Mouse (Mus musculus) adrenal gland, adult 8-10 months (tissue): ENCODE data around the gene Olfr435. TPM values are rescaled to one million over a fixed set of nuclear protein-coding genes. Genes with fewer than 3 reads are reported as not detected.
"Not testable (repeated sequence)": the region's sequence is repeated elsewhere in the genome, so short reads cannot be mapped to it uniquely, and the experiment has no call there.

ENCODE experiments used
- DNase-seq: peaks from one replicate; pipeline ENCODE4 v3.0.0; 2022
- total RNA-seq, 4 experiments: library from RNA; stranded (reverse); gene quantifications; 2 replicates each; pipeline ENCODE4 v1.2.4; 2022

Gene Olfr435
- total RNA-seq, result not detected

DNA sequence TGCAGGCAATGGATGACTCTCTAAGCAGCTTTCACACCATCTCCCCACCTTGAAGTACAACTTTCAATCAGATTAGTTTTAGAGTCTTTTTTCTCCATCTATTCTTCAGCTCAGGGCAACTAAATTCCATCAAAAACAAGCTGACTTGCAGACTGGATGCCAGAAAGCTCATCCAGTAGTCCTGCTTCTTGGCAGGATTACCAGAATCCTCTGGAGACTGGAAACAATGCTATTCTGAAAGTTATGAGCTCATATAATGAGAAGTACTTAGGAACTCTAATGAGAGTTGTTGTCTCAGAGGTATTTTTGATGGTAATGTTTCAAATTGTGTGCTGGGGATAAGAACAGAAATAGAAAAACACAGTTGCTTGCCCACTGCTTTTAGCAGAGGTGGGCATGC lies at the start of gene Olfr435:
Olfr435 (plus strand) TSS at position 366 of the 400 bp plus-strand sequence.
- no peak for DNase-seq

DNA sequence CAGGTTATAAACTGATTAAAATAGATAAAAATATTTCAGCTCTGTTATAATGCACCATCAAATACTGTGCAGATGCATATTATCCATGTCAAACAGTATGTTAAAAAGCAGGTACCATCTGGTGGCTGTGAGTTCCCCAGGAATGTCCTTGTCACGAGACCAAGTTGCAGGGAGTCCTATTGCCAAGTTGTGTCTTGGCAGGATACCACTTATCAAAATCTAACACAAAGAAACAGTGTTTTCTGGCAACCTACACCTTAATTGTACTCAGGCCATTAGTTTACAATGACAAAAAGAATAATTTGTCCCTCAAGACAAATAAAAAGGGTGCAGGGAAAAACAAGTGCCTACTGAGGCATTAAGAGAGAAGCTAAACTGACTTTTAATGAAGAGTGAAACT lies 37.4 kb upstream of the Olfr435 start:
- no peak for DNase-seq

DNA sequence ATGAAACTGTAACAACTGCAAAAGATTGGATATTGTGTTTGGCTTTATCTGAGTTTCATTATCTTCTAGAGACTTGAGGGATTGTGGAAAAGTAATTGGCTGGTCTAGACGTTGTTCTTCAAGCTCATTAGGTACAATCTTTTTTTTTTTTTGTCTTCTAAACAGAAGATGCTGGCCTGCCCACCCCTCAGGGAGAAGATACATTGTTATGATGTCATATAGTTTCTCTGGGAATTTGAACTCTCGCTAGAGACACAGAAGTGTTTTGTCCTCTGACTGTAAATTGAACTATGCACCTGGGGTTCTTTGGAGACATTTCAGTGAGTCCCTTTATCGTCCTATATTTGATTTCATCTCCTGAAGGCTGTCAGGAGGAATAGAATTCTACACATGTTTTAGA lies 34.0 kb upstream of the Olfr435 start, which contains the start of gene Olfr437:
Olfr437 (plus strand) TSS at position 301 of the 400 bp plus-strand sequence.
- DNase-seq, result no peak

DNA sequence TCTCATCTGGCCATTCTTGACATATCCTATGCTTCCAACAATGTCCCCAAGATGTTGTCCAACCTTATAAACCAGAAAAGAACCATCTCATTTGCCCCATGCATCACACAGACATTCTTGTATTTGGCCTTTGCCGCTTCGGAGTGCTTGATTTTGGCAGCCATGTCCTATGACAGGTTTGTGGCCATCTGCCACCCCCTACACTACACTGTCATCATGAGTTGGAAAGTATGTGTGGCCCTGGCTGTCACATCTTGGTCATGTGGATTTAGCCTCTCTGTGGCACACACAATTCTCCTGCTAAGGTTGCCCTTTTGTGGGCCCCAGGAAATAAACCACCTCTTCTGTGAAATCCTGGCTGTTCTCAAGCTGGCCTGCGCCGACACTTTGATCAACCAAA lies 29.7 kb upstream of the Olfr435 start:
- DNase-seq, result no peak

DNA sequence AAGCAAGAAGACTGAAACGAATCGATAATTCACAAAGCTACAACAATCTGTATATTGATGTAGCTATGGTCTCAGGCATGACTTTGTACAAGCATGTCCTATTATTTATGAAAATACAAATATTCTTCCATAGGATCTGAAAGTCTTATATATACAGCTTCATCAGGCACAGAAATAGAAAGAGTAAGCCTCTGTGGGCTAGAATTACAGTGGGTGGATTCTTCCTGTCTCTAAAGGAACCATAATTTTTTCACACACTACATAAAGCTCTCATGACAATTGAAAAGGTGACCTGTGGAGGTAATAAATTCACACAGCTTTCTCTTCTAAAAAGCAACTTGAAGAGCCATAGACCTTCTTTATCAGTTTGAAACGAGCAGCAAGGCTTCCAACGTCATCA lies 25.1 kb upstream of the Olfr435 start, which contains the start of gene Olfr13:
Olfr13 (plus strand) TSS at position 301 of the 400 bp plus-strand sequence.
- no peak for DNase-seq

DNA sequence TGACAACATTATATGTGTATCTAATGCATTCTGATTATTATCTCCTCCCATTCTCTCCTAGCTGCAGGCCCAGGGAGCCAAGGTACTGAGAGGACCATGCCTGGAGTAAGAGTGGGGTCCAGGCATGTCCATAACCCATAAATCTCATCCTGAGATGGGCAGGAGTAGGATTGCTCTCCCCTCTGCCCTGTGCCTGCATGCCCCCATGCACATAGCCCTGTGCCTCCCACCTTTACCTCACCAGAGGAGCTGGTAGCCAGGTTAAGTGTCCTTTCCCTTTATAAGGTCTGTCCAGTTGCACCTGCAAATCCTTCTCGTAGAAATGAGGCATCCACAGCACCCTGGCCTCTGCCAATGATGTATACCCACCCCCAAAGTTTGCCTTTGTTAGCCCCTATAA lies 18.8 kb upstream of the Olfr435 start:
- DNase-seq, result no peak

DNA sequence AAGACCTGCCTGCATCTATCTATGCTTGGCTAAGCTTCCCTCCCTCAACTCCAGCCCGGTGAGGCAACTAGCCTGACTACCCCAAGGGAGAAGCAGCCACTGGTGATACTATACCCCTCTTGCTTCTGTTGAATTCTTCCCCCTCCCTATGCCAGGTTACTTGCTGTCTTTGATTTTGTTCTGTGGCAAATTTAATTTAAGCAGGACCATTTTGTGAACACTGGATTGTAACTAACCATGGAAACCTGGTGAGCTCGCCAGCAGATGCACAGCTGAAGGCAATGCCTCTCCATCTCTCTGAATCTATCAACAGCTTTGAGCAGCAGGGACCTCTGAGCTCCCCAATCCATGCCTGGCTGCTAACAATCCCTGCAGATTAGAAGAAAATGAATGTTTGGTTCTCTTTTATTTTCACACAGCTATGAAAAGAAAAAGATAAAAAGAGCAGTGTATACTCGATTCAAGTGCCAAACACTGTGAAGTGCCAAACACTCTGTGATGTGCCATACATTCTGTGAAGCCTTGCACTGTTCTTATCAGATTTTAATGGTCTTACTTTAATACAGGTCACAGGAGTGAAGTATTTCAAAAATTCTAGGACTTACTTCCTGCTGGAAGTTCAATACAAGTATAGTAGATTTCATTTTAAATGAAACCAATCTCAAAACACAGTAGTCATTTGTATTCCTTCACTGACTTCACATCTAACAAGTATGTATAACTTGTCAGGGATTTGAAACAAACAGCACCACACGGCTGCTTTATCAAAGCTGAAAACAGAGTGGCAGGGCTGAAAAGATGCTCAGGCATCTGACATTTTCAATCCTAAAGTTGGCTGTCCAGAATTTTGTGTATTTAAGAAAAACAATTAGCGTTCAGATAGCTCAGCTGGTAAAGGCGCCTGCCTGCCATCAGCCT lies 18.1 kb upstream of the Olfr435 start:
- no peak for DNase-seq

DNA sequence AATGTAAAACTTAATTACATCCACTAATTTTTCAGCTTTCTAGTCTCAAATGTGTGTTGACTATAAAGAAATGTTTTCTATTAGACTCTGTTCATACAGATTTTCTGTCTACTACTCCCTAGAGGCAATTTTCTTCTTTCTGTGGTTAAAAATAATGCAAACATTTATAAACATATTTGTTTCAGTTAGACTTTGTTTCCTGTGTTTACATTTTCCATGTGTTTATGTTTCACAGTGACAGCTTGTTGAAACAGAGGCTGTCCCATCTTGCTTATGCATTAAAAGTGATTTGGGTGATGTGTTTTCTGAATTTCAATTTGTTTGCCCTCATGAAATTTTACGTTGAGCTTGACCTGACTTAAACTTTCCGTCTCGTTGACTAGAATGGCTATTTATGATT lies 6.0 kb upstream of the Olfr435 start:
- DNase-seq, result no peak

DNA sequence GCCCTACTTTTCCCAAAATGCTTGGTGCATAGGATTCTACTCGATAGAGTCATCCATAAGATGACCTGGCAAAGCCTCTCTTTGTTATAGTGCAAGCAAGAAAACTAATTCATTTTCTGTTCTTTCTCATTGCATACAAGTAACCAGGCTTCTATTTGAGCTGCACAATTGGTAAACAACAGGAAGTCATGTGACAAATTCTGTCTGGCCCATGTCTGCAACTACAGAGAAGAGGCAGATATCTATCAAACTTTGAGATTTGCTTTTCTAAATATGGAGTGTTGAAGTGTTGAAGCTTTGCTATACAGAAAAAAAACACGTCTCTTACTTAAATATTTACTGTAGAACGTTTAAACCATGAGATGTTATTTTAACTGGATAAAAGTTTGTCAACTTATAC lies 1.1 kb downstream of the Olfr435 start:
- DNase-seq, result no peak

DNA sequence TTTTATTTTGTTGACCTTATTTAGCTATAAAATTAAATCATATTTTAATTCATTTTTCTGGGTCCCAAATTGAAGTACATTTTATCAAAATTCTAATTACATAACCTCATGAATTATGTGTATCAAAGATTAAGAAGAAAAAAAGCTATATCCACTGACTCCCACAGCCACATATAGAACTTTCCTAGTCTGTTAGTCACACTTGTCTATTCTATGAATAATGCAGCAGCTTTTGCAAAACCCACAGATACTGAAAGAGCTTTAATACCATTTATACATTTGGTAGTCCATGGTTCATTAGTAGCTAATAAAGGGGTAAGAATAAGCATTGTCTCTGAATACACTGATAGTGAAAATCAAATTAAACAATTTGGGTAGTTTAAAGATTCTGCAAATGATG lies 5.8 kb downstream of the Olfr435 start:
- DNase-seq, result no peak

DNA sequence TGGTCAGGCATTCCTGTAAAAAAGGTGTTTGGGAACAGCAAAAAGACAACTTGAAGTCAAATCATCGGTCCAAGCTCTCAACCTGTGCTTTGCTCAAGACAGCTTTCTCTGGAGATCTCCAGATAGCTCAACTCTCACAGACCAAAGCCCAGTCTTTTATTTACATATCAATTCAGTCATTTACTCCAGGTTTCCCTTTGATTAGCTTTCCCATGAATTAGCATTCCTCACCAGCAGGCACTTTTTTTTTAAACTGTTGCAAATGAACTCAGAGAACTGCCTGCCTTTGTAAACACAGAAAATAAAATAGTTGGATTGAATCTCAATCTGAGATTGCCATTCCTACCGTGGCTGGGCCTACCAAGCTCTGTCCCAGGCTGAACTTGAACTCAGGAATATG lies 8.4 kb downstream of the Olfr435 start:
- no peak for DNase-seq

DNA sequence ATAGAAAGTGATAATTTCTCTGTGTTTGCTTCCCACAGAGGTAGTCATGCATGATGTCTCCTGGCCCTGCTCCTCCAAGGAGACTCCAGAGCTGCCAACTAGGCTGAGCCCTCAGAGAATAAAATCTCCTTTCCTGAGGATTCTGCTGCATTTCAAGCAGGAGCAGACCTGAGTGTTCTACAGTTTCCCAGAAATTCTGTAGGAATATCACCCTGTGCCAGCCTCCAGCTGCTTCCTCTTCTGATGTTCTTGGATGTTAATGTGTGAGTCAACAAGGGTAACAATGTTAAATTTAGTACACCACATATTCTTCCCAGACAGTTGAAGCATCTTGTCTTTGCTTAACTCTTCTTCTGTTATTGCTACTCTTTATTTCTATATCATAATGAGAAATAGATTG lies 15.9 kb downstream of the Olfr435 start, which contains the start of gene Olfr434:
Olfr434 (plus strand) TSS at position 149 of the 400 bp plus-strand sequence.
- DNase-seq, result not testable (repeated sequence)

DNA sequence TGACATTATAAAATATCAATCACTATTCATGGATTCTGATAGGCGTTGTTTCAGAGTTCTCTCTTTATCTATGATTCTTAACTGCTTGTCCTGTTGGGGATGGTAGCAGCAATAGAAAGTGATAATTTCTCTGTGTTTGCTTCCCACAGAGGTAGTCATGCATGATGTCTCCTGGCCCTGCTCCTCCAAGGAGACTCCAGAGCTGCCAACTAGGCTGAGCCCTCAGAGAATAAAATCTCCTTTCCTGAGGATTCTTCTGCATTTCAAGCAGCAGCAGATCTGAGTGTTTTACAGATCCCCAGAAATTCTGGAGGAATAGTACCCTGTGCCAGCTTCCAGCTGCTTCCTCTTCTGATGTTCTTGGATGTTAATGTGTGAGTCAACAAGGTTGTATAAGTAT lies 34.3 kb downstream of the Olfr435 start, which contains the start of gene Olfr47:
Olfr47 (plus strand) TSS at position 275 of the 400 bp plus-strand sequence.
- not testable (repeated sequence) for DNase-seq

DNA sequence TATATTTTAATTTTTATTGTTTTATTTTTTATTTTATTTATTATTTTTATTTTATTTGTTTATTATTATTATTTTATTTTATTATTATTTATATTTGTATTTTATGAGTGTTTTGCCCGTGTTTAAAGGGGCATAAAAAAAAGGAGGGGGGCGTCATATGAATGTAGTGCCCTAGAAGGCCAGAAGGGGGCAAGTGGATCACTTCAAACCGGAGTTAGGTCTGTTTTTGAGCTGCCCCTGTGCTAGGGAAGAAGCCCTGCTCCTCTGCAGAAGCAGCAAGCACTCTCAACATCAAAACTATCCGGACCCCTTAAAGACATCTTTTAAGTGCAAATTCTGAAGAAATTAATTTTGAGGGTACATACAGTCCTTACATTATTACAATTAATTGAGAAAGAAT lies 45.1 kb downstream of the Olfr435 start:
- DNase-seq, result no peak

DNA sequence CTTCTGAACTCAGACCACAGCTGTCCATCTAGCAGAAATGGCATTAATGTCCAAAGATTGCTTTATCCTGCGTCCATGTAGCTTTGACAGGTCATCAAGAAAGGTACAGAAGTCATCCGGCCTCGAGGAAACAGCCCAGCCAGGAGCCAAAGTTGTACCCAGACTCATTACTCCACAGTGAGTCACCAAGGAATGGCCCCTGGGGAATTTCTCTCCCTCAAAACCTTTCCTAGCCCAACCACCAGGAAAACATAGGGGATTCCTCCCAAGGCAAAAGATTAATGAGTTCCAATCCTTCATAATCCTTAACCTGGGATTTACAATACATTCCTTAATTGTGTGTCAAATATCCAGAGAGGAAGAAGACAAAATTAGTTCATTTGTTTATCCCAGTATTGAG lies 50.5 kb downstream of the Olfr435 start:
- DNase-seq, result no peak

DNA sequence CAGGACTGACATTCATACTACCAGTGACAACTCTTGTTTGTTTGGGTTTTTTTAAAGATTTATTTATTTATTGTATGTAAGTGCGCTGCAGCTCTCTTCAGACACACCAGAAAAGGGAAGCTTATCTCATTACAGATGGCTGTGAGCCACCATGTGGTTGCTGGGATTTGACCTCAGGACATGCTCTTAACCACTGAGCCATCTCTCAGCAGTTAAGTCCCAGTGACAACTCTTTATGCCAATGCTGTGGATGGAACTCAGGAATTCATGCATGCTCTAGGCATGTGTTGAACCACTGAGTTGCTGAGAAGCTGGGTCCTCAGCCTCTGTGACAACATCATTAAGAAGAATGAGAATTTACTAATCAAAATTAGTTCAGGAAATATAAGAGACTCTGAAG lies 56.0 kb downstream of the Olfr435 start:
- DNase-seq, result no peak

Other genes with a start within 250 kb of the Olfr435 start
- not detected for gene Olfr444, start 248.1 kb upstream of the Olfr435 start, total RNA-seq
- gene Olfr441, start 90.8 kb upstream of the Olfr435 start, total RNA-seq, result not detected
- not detected for gene Olfr237-ps1, start 50.6 kb upstream of the Olfr435 start, total RNA-seq
- gene Olfr437, start 33.9 kb upstream of the Olfr435 start, total RNA-seq, result not detected
- not detected for gene Olfr13, start 25.0 kb upstream of the Olfr435 start, total RNA-seq
- not detected for gene Olfr434, start 15.9 kb downstream of the Olfr435 start, total RNA-seq
- not detected for gene Olfr47, start 34.4 kb downstream of the Olfr435 start, total RNA-seq
- gene Arhgef5, start 68.4 kb downstream of the Olfr435 start, total RNA-seq, result 10 to 100 TPM; 20.5 to 35.0 (median 24.1) TPM
- under 1 TPM in 2 of 4 experiments, not detected in 2; 0.12 to 0.18 TPM for gene Nobox, start 112.4 kb downstream of the Olfr435 start, total RNA-seq